Mouse (Mus musculus) small intestine, adult 10 weeks (tissue): ENCODE results near the gene A630095N17Rik. TPM values are rescaled to one million over a fixed set of nuclear protein-coding genes. Genes with fewer than 3 reads are reported as not detected.

Experiments
- polyA plus RNA-seq: library from polyadenylated mRNA; stranded (reverse); fragments of 350-450 nt; fragmentation: Illumina TruSeq; extraction: RNeasy Lipid Tissue Mini Kit (QIAGEN cat#74804); gene quantifications from one replicate; pipeline ENCODE4 v1.2.3, GENCODE M21; 2014; ENCODE audit warnings: low replicate concordance

Gene A630095N17Rik
- not detected for polyA plus RNA-seq

DNA sequence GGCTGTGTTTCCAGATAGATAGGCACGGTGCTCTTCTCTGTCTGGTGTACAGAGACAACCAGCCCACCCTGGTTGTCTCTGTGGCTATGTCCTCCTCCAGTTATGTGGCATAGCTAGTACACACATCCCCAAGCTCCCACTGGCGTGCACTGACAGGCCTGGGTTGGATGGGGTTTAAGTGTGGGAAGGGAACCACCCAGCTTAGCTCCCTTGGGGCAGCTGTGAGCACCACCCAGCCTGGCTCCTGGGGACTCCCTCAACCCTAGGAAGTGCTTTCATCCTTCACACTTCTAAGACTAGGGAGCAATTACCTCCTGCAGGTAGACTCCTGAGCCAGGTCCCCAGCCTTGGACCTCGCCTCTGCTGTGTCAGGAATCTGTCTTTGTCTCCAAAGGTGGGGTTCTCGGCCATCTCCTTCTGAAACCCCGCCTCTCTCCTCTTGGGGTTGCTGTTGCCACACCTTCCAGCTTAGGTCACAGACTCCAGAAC lies at the start of gene A630095N17Rik:
Gene A630095N17Rik (minus strand): TSS at position 439 of the 489 bp plus-strand sequence.

DNA sequence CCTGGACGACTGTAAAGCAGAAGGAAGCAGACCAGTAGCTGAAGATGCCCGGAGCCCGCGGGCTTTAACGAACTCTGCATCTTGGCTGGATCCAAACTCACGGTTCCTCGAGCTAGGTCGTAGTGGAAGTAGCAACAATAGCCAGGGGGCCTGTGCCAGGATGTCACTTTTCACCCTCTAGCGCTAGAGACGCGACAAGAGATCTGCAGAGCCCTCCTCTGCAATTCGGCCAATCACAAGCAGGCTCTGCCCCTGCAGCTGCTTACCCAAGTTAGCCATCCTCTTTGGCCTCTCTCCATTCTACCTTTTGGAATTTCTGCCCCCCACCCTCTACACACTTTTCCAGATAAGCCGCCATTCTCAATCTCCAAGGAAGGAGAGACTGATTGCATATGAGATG lies 46.3 kb upstream of the A630095N17Rik start, which contains the start of gene Resp18:
Gene Resp18 (minus strand): TSS at position 188 of the 400 bp plus-strand sequence.

DNA sequence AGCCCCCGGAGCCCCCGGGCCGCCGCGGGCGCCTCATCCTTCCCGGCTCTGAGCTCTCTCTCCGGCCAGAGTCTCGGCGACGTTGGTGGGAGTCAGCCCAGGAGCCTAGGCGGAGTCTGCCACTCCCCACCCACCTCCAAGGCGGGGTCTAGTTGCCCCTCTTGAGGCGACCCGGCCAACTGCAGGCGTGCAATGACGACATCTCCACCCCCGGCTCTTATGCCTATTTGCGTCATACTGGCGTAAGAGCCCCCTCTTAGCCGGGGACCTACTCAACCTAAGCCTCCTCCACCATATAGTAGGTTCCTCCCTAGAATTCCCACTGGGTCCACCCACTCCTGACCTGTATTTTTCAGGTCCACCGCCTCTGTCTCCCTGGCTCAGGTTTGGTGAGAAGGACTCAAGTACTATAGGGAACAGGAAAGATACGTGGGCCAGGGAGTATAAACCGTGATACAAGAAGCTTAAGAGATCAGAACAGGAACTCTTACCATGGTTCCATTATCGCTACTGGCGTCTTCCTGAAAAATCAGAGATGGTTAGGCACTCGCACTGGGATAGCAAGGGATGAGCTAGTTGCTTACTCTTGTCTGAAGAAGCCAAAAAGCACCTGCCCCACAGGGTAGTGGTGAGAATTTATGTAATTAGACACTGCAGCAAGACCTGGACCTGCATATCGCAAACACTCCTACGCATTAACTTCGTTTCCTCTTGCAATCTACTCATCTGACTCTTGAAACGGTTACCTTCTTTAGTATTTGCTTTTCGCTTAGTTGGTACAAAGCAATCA lies 32.4 kb upstream of the A630095N17Rik start, which contains the start of gene Ptprn:
Gene Ptprn (minus strand): TSS at position 412 of the 790 bp plus-strand sequence.

DNA sequence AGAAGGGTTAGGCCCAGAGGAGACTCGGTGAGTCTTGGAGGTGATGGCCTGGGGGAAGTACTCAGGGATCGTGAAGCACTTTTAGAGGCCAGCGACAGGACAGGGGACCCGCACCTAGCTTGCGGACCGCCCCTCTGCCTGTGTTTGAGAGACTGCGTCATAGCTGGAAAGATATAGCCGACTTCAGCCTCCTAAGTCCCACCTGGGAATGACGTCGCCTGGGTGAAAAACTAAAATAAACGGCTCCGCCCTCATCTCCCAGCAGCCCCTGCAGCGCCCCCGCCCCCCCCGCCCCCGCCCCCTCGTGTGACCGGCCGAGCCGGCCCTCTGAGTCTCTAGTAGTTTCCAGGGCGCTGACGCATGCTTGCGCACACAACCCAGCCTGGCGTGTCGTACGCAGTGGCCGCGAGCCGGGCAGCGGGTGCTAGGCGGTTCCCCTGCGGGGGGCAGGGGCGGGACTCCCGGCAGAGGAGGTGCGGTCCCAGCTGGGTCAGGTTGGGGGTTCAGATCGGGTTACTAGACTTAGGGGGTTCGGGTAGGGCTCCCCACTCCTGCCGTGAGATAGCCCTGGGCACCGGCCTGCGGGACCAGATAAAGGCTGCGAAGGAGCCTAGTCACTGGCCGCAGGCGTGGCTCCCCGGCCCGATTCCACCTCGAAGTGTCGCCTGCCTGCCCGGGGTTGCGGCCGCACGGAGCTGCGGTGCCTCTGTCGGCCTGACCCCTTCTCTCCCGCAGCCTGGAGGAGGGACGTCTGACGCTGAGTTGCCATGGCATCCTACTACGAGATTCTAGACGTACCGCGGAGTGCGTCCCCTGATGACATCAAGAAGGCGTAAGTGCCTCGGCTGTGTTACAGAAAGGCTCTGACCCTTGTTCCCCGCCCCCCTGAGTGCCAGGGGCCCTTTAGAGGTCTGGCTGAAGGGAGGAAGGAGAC lies 4.5 kb upstream of the A630095N17Rik start, which contains the start of gene Dnajb2:
Gene Dnajb2 (plus strand): TSS at position 290 of the 934 bp plus-strand sequence.

DNA sequence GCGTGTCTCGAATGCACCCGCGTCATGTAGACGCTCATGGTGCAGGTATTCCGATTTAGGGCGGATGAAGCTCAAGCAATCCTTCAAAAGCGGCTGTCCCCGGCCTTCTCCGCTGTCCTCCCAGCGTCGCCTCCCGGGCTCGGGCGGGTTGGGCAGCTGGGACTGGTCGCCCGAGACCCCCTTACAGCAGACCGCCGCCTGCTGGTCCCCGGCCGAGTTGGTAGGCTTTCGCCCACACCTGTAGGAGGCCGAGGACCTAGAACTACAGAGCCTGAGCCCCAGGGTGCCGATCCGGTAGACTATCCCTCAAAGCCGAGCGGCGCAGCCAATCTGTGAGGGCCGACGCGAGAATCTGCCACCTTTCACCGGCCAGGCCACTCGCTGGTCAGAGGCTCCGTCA lies 12.4 kb downstream of the A630095N17Rik start, which contains the start of gene Tuba4a:
Gene Tuba4a (minus strand): TSS at position 335 of the 400 bp plus-strand sequence.

DNA sequence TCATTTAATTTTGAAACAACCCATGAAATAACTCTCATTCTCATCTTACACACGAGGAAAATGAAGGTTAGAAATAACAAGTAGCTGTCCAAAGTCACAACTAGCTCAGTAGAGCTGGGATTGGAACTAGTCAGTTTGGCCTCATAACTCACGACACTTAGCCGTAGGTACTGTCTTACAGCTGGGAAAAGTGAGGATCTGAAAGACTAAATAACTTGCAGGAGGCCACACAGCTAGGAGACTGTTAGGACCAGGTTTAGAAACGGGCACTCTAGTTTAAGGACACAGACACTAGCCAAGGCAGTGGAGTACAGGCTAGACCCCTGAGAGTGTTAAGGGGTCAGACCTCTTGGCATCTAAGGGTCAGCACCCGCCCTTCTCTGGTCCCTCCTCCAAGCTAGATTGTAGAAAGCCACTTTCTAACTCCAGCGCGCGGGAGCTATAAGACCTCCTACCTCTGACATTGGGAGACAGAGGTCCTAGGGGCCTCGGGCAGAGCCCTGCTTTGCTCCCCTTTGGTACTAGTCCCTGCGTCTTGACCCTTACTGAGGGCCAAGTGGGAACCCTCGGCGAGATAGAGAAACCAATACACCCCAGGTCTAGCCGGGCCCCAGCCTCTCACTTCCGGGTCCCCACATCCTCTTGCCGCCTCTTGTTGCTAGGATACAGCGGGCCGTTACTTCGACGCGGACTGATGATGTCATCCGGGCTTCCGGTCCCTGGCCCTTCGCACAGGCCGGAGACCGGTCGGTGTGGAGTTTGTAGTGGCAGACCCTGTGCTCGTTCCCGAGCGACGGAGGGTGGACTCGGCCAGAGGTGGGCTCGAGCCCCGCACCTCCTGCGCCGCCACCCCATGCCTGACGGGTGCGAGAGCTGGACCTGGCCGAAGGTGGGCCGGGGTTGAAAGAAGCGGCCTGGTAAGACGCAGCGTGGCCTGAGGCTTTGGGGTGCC lies 21.5 kb downstream of the A630095N17Rik start, which contains the start of the genes Glb1l and Stk16:
Gene Glb1l (minus strand): TSS at position 678 of the 952 bp plus-strand sequence.
Gene Stk16 (plus strand): TSS at position 703 of the 952 bp plus-strand sequence.

DNA sequence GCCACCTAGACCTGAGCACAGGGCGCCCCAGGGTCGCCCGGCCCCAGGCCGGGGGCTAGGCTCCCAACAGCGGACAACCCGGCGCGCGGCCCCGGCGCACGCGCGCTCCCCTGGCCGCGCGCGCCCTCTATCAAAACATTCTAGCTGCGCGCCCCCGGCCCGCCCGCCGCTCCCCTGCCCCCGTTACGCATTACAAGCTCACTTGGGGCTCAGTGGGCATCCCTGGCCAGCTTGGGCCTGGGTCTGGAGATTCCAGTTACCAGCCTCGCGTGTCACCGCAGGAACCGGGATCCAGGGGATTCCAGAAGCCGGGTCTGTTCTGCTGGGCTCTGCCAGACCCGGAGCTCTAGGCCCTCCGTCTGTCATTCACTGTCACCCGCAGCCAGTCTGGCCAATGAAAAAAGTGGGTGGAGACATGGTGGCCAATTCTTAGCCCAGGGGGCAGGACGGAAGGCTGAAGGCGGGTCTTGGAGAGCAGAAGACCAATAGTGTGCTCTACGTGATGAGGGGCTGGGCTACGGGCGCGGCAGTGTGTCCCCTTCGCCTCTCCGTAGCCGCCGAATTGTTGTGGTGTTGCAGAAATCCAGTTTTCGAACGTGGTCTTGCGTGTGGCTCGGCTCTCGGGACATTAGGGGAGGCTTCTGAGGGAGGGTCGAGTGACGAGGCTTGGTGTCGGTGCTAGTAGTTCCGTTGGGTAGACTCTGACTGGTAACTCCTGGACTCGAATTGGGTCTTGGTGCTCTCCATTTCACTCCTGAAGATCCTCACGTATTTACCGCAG lies 40.1 kb downstream of the A630095N17Rik start, which contains the start of the genes Ankzf1 and Atg9a:
Gene Ankzf1 (plus strand): TSS at position 530 of the 781 bp plus-strand sequence.
Gene Atg9a (minus strand): TSS at position 575 of the 781 bp plus-strand sequence.

DNA sequence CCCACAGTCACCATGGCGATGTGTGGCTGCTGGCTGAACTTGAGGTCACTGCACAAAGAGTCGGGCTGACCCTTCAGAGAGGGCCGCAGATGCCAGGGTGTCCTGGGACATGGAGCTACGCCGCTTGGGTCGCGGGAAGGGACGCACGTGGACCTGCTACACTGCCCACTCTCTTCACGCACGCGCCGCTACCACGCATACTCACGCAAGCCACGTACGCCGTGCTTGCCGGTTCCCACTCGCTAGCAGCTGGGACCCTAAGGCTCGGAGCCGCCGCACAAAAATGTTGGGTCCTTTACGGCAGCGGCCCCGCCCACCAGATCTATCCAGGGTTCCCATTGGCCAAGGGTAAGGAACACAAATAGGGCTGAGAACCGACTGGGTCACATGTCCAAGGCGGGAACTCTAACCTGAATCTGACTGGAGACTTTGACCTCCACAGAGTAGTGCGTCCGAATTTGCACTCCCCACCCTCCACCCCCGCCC lies 51.8 kb downstream of the A630095N17Rik start, which contains the start of gene Abcb6:
Gene Abcb6 (minus strand): TSS at position 288 of the 486 bp plus-strand sequence.

Other genes with a start within 250 kb of the A630095N17Rik start
- gene Nhej1, start 106.9 kb downstream of the A630095N17Rik start, polyA plus RNA-seq = not detected
- gene Slc23a3, start 98.2 kb downstream of the A630095N17Rik start, polyA plus RNA-seq = not detected
- gene Cnppd1, start 89.4 kb downstream of the A630095N17Rik start, polyA plus RNA-seq = 8.0 TPM
- gene Retreg2, start 89.3 kb downstream of the A630095N17Rik start, polyA plus RNA-seq = 4.2 TPM
- 0.78 TPM for gene Zfand2b, start 63.5 kb downstream of the A630095N17Rik start, polyA plus RNA-seq
- gene Abcb6, start 51.7 kb downstream of the A630095N17Rik start, polyA plus RNA-seq = 3.8 TPM
- 18.0 TPM for gene Ankzf1, start 40.0 kb downstream of the A630095N17Rik start, polyA plus RNA-seq
- 12.2 TPM for gene Atg9a, start 39.9 kb downstream of the A630095N17Rik start, polyA plus RNA-seq
- gene Glb1l, start 21.3 kb downstream of the A630095N17Rik start, polyA plus RNA-seq = 8.1 TPM
- 17.4 TPM for gene Stk16, start 21.3 kb downstream of the A630095N17Rik start, polyA plus RNA-seq
- 4.2 TPM for gene Tuba4a, start 12.2 kb downstream of the A630095N17Rik start, polyA plus RNA-seq
- gene Dnajb2, start 4.3 kb upstream of the A630095N17Rik start, polyA plus RNA-seq = 4.0 TPM
- gene Ptprn, start 32.4 kb upstream of the A630095N17Rik start, polyA plus RNA-seq = not detected
- gene Resp18, start 46.3 kb upstream of the A630095N17Rik start, polyA plus RNA-seq = 2.4 TPM
- 1.3 TPM for gene Dnpep, start 85.9 kb upstream of the A630095N17Rik start, polyA plus RNA-seq
- gene Des, start 128.2 kb upstream of the A630095N17Rik start, polyA plus RNA-seq = 0.97 TPM
- 1.9 TPM for gene Speg, start 143.2 kb upstream of the A630095N17Rik start, polyA plus RNA-seq
- 5.8 TPM for gene Gmppa, start 203.8 kb upstream of the A630095N17Rik start, polyA plus RNA-seq
- not detected for gene Asic4, start 218.3 kb upstream of the A630095N17Rik start, polyA plus RNA-seq
- not detected for gene Chpf, start 247.2 kb upstream of the A630095N17Rik start, polyA plus RNA-seq
- not detected for gene Tmem198, start 247.4 kb upstream of the A630095N17Rik start, polyA plus RNA-seq